Mouse (Mus musculus) small intestine, adult 2 months (tissue): ENCODE measurements at regions not wholly inside any gene's neighbourhood (a gene's known extent, or its start where the extent isn't known, plus 50 kb on each side); places are given as distances from the start of the nearest gene placed in this dataset.
"Not testable (repeated sequence)": the region's sequence is repeated elsewhere in the genome, so short reads cannot be mapped to it uniquely, and the experiment has no call there.

Experiments
- CTCF ChIP-seq: fragments of 200-500 bp; IDR thresholded peaks from 2 replicates; pipeline ENCODE4 v1.5.1; 2012; ENCODE audit warnings: low read depth, mild to moderate bottlenecking, control low read depth, inconsistent platforms, low read length, moderate library complexity, mixed read lengths; ENCODE audit not compliant: insufficient replicate concordance, insufficient read length; ENCODE audit errors: extremely low read depth
- POLR2A ChIP-seq: fragments of 200-500 bp; IDR thresholded peaks from 2 replicates; pipeline ENCODE4 v1.6.1; 2012; ENCODE audit warnings: low read depth, mild to moderate bottlenecking, control low read depth, inconsistent platforms, low read length, moderate library complexity

DNA sequence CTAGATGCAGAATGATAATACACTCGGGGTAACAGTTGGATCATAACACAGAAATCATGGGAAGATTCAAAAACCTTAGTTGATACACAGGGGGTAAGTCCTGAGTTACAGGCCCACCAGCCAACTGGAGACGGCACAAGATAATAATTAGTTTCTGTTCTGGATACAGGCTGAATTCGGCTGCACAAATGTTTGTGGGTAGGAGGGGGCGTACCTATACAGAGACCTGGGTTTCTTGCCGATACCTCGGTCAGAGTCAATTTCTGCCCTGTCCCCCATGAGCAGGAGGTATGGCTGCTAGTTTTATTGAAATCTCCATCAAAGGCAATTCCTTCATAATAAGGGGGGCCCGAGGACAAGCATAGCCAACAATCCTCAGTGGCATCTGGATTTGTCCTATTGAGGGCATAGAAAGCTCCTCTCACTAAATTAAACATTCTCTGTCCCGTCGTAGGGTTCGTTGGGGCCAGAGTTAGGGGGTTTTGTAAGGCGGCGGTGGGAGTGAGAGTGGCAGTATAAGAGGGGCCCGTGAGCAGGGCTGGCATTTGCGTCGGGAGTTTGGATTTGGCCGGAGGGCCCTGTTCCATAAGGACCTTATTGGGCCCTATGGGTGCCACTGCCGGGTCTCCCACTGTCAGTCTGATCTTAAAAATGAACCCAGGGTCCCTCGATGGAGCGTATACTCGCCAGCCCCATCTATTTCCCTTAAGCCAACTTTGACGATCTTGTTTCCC, 273.3 kb downstream of the Gm21863 start:
- not testable (repeated sequence) for TF ChIP-seq POLR2A, CTCF
